Mouse (Mus musculus): ENCODE data around the gene Tmem259. TPM values are rescaled to one million over a fixed set of nuclear protein-coding genes. Genes with fewer than 3 reads are reported as not detected.

Gene Tmem259
- polyA plus RNA-seq, 1 experiment: 262 TPM

DNA sequence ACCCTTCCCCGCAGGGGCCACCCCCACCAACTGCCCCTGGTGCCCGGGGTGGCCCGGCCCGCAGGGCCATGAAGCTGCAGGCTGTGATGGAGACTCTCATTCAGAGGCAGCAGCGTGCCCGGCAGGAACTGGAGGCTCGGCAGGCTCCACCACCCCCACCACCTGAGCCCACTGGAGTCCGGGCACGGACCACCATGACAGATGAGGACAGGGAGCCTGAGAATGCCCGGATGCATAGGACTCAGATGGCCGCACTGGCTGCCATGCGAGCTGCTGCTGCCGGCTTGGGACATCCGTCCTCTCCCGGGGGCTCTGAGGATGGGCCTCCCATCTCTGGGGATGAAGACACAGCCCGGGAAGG lies 53.3 kb downstream of the Tmem259 start:
- no peak overlapping the region for H3K4me3 ChIP-seq (ENCODE audit: insufficient read depth, low read depth, low read length)
- peaks cover 22% of the 10 kb centered on the region for H3K4me1 ChIP-seq (ENCODE audit: control insufficient read depth, insufficient read depth, low read length)
- WGBS: 88% methylated on average over 16 of the region's 16 CpGs
- H3K27me3 ChIP-seq (replicated peaks; ENCODE audit: control insufficient read depth, insufficient read depth, low read length): no peaks in the 10 kb centered on the region
- no peak for TF ChIP-seq POLR2A (IDR thresholded peaks at IDR 0.05; ENCODE audit: low read depth, low read length)
- TF ChIP-seq CTCF (conservative IDR thresholded peaks at IDR 0.05; ENCODE audit: insufficient read depth, insufficient read length, low read depth, low read length): no peak
- DNase-seq: no peak
- H3K36me3 ChIP-seq (ENCODE audit: control insufficient read depth, insufficient read depth, low read length): no peaks in the 10 kb centered on the region
- no peak overlapping the region for H3K27ac ChIP-seq (ENCODE audit: insufficient read depth, low read depth, low read length)

DNA sequence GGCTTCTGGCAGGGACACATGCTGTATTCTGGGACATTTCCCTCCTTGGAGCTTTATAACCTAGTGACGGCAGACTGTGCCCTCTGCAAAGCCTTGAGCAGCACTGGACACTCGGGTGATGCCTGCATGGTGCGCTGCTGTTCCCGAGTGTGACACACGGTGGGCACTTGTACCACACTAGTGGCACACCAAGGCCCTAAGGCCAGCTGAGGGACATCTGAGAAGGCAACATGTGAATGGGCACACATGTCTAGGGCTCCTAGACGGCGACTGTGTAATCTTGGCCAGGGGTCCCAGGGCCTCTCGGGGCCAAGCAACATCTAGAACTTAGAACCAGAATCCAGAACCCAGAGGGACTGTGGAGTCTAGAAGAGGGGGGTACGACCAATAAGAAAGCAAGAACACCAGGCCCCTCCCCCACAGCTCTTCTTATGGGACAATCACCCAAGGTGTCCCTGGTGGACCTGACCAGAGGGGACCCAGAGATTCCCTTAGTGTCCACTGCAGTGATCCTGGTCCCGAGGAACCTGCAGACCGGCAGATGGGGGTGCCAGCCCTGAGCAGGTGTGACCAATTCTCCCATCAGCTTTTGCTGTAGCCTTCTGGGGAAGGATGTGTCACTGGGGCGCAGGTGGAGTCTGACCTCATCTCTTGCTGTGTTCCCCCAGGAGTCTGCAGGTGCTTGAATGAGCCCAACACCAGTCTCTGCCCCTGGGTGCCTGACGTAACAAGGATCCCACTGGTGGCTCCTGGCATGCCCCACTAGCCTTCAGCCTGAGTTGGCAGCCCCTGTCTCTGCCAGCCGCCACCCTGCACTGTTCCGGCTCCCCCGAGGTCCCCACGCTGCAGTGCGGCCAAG lies 53.9 kb downstream of the Tmem259 start:
- H3K36me3 ChIP-seq (ENCODE audit: control insufficient read depth, insufficient read depth, low read length): no peaks in the 10 kb centered on the region
- no peaks in the 10 kb centered on the region for H3K27me3 ChIP-seq (replicated peaks; ENCODE audit: control insufficient read depth, insufficient read depth, low read length)
- WGBS: 77% methylated on average over 18 of the region's 18 CpGs
- H3K4me3 ChIP-seq (ENCODE audit: insufficient read depth, low read depth, low read length): no peak overlapping the region
- peaks cover 19% of the 10 kb centered on the region for H3K4me1 ChIP-seq (ENCODE audit: control insufficient read depth, insufficient read depth, low read length)
- DNase-seq: no peak
- TF ChIP-seq POLR2A (IDR thresholded peaks at IDR 0.05; ENCODE audit: low read depth, low read length): no peak
- TF ChIP-seq CTCF (conservative IDR thresholded peaks at IDR 0.05; ENCODE audit: insufficient read depth, insufficient read length, low read depth, low read length): no peak
- H3K27ac ChIP-seq (ENCODE audit: insufficient read depth, low read depth, low read length): no peak overlapping the region

DNA sequence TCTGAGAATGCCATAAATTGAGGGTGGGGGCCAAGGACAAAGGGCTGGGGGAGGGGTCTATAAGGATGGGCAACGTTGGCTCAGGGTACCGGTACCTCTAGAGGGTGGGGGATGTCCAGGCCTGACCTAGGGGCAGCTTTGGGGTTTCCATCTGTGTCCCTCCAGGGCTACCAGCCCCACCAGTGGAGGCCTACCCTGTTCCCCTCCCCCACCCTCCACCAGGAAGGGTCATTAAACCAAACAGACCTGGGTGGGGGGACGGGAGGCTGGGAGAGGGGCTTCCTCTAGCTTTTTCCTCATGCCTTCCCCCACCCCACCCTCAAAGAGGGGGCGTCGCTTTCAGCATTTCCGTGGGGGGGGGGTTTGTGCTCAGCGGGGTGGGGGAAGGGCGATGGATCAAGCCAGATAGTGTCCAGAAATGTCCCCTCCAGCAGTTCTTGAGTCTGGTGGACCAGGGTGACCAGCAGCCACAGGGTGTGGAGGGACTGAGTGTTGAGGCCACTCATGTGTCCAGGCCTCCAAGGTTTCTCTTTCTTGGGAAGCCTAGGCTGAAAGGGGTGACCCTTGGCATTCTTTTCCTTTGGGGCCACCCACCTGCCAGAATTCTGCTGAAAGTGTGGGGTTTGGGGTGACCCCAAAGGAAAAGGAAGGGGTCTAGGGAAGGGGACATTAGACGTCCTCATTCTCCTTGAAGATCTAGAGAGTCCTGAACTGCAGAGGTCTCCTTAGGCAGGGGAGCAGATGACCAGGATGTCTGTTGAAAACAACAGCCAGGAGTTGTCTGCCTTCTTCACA lies 55.0 kb downstream of the Tmem259 start:
- DNase-seq: no peak
- no peak overlapping the region for H3K27ac ChIP-seq (ENCODE audit: insufficient read depth, low read depth, low read length)
- 47% methylated on average over 9 of the region's 9 CpGs for WGBS
- H3K27me3 ChIP-seq (replicated peaks; ENCODE audit: control insufficient read depth, insufficient read depth, low read length): no peaks in the 10 kb centered on the region
- no peaks in the 10 kb centered on the region for H3K36me3 ChIP-seq (ENCODE audit: control insufficient read depth, insufficient read depth, low read length)
- peaks cover 11% of the 10 kb centered on the region for H3K4me1 ChIP-seq (ENCODE audit: control insufficient read depth, insufficient read depth, low read length)
- TF ChIP-seq POLR2A (IDR thresholded peaks at IDR 0.05; ENCODE audit: low read depth, low read length) (no peak), CTCF (conservative IDR thresholded peaks at IDR 0.05; ENCODE audit: insufficient read depth, insufficient read length, low read depth, low read length) (no peak)
- H3K4me3 ChIP-seq (ENCODE audit: insufficient read depth, low read depth, low read length): no peak overlapping the region; the same call in 1 of the 2 replicates

DNA sequence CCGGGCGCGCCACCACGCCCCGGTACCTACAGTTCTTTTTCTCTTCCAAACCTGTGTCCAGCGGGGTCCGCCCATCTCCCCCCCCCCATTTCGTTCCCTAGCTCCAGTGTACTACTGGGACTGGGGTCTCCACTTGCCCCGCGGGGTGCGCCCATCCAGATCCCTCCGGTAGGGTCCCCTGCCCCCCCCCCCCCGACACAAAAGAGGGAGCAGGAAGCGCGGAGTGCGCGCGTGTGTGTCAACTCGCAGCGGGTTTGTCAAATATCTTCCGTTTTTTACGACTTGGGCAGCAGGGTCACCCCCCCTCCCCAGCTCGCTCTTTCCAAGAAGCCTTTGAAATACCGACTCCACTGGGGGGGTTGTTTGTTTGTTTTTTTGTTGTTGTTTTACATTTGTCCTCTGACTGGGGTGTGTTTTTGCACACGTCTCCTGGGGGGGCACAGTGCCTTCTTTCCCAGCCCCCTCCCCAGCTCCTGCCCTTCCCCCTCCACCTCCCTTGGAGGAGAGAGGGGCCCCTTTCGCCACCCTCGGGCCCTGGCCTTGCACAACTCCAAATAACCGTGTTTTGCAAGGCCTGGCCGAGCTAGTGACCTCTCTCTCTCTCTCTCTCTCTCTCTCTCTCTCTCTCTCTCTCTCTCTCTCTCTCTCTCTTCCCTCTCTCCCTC lies 56.0 kb downstream of the Tmem259 start:
- WGBS: 2% methylated on average over 29 of the region's 29 CpGs
- 0 out of 2 replicates have a peak, but pooled peaks cover 2% of the 10 kb centered on the region for H3K4me1 ChIP-seq (ENCODE audit: control insufficient read depth, insufficient read depth, low read length)
- peak overlapping the region; percentile 97 for H3K27ac ChIP-seq (ENCODE audit: insufficient read depth, low read depth, low read length)
- no peaks in the 10 kb centered on the region for H3K27me3 ChIP-seq (replicated peaks; ENCODE audit: control insufficient read depth, insufficient read depth, low read length)
- TF ChIP-seq POLR2A (IDR thresholded peaks at IDR 0.05; ENCODE audit: low read depth, low read length) (no peak), CTCF (conservative IDR thresholded peaks at IDR 0.05; ENCODE audit: insufficient read depth, insufficient read length, low read depth, low read length) (no peak)
- DNase-seq: peak; percentile 60
- peak overlapping the region; percentile 99 for H3K4me3 ChIP-seq (ENCODE audit: insufficient read depth, low read depth, low read length)
- no peaks in the 10 kb centered on the region for H3K36me3 ChIP-seq (ENCODE audit: control insufficient read depth, insufficient read depth, low read length)

GRCm38 (mm10) chr10:79927324-79928029 lies 56.7 kb downstream of the Tmem259 start:
- Histone ChIP-seq H3K4me3 (ENCODE audit: insufficient read depth, low read depth, low read length) (peak overlapping the region; percentile 99), H3K27ac (ENCODE audit: insufficient read depth, low read depth, low read length) (peak overlapping the region; percentile 97), H3K4me1 (ENCODE audit: control insufficient read depth, insufficient read depth, low read length) (0 out of 2 replicates have a peak, but pooled peaks cover 2% of the 10 kb centered on the region), H3K36me3 (ENCODE audit: control insufficient read depth, insufficient read depth, low read length) (no peaks in the 10 kb centered on the region), H3K27me3 (replicated peaks; ENCODE audit: control insufficient read depth, insufficient read depth, low read length) (no peaks in the 10 kb centered on the region)
- under 1% methylated on average over 54 of the region's 54 CpGs for WGBS
- TF ChIP-seq CTCF (conservative IDR thresholded peaks at IDR 0.05; ENCODE audit: insufficient read depth, insufficient read length, low read depth, low read length) (0 out of 2 replicates have a peak, but pooled peaks have one; percentile 1), POLR2A (IDR thresholded peaks at IDR 0.05; ENCODE audit: low read depth, low read length) (no peak)
- DNase-seq: peak; percentile 61

DNA sequence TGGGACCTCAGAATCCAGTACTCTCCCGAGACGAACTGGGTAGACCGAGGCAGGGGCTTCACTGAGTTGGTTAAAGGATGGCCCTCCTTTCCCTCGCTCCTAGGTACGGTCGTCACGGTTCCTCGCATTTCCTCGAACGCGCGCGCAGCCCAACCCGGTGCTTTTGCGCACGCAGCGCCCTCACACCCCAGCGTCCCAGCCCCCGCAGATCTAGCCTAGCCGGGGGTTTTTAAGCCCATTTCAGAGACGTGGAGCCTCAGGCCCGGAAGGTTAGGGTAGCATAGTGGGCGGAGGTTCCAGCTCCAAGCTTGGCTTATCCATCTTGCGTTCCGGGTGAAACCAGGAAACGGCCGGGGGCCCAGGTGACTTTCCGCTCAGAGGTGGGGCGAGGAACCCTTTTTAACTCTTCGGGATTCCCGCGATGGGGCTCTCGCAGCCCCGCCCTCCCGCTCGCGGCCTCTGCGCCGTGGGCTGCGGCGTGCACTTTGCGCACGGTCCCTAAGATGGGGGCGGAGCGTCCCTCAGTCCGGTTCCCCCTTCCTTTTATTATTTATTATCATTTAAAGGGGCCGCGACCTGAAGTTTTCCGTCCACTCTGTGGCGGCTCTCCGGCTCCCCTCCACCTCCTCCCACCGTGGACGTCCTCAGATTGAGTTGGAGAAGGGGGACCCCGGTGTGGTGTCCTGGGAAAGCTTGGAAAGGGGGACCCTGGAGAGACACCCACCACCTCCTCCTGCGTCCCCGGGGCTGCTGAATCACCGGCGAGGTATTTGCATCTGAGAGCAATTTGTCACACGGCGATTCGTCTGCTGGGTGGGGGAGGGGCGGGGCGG lies 57.4 kb downstream of the Tmem259 start, which contains the start of gene Arid3a:
Gene Arid3a, plus strand, starts transcription at position 553 of the 833 bp plus-strand sequence.
- no peak for TF ChIP-seq POLR2A (IDR thresholded peaks at IDR 0.05; ENCODE audit: low read depth, low read length)
- no peak for TF ChIP-seq CTCF (conservative IDR thresholded peaks at IDR 0.05; ENCODE audit: insufficient read depth, insufficient read length, low read depth, low read length)
- no peaks in the 10 kb centered on the region for H3K36me3 ChIP-seq (ENCODE audit: control insufficient read depth, insufficient read depth, low read length)
- under 1% methylated on average over 63 of the region's 63 CpGs for WGBS
- no peaks in the 10 kb centered on the region for H3K27me3 ChIP-seq (replicated peaks; ENCODE audit: control insufficient read depth, insufficient read depth, low read length)
- 0 out of 2 replicates have a peak, but pooled peaks cover 2% of the 10 kb centered on the region for H3K4me1 ChIP-seq (ENCODE audit: control insufficient read depth, insufficient read depth, low read length)
- H3K27ac ChIP-seq (ENCODE audit: insufficient read depth, low read depth, low read length): peak within 1 kb of the TSS; percentile 97
- DNase-seq: peak; percentile 93
- H3K4me3 ChIP-seq (ENCODE audit: insufficient read depth, low read depth, low read length): peak within 1 kb of the TSS; percentile 99
